ENCODE assay signal across 9 mouse cellular contexts in genomic region chr2:135834435-135834834, GRCm38 (mm10).
"Had no signal": no experiment of that assay in that cellular context is flagged by ENCODE, and none has a peak within 500 bp of the region (broad histone marks: within the 10 kb centered on the region; RNA-seq: fewer than 3 reads in every experiment).

No protein-coding gene starts in this region.

- DNase-seq: kidney, postnatal 10 days; kidney, postnatal 36 days; layer of hippocampus, postnatal 36 days; left cerebral cortex, postnatal 4 days; liver, postnatal 0 days; lung, embryonic 14.5 days; right cerebral cortex, postnatal 25 days; spleen, adult 18-20 months; thymus, postnatal 25 days had no signal
